Mouse (Mus musculus): ENCODE results near the gene Egfl7.

DNA sequence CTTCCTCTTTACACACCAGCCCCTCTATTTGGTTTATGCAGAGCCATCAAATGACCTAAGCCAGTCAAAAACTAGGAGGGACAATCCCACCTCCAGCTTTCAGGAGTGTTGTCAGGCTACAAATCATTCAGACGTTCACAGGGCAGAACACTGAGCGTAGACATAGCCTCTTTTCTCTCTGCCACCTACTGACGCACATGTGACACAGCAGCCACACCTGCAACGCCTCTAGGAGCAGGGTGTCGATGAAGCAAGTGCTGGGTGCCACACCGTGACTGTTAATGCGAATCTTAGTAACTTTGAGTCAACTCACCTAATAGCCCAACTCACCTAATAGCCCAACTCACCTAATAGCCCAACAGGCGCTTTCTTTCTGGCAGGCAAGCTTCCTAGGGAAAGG lies 59.3 kb downstream of the Egfl7 start:
- TF ChIP-seq CTCF (IDR thresholded peaks at IDR 0.05; ENCODE audit: low read depth, low read length), result peak; percentile 43
- TF ChIP-seq POLR2A (IDR thresholded peaks at IDR 0.05; ENCODE audit: insufficient read depth, low read length), result no peak
- no peak for TF ChIP-seq EP300 (IDR thresholded peaks at IDR 0.05; ENCODE audit: insufficient read depth, low read depth, low read length)

Measured in ES-Bruce4 (cell line).